ENCODE assay signal across 23 mouse cellular contexts in the genomic region with DNA sequence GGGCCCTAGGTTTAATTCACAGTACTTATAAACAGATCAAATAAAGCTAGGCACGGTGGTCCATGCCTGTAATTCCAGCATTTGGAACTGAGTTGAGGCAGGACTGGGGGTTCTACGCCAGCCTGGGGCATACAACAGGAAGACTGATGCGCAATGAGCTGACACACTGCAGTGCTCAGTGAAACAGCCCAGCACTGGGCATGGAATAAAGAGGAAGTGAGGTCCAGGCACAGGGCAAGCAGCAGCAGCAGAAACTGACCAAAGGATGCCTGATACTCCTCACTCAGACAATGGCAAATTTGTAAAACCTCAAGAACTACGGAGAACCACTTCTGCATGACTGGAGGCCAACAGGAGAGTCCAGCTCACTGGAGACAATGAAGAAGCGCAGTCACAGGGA. TPM values are rescaled to one million over a fixed set of nuclear protein-coding genes. Genes with fewer than 3 reads are reported as not detected.
DNase-seq lines count a peak whose midpoint lies in the region; ATAC-seq and TF ChIP-seq lines count a peak whose summit lies in the region.
"Had no signal": no experiment of that assay in that cellular context is flagged by ENCODE, and none has a peak within 500 bp of the region (broad histone marks: within the 10 kb centered on the region; RNA-seq: fewer than 3 reads in every experiment).

No protein-coding gene starts in this region.

- H3K27ac ChIP-seq in kidney, adult 2 months (ENCODE audit: insufficient read depth, low read depth, low read length) = peak overlapping the region; percentile 46
- H3K27ac ChIP-seq in bone marrow macrophage, adult 2 months (ENCODE audit: insufficient read depth, low read depth, low read length) = 0 out of 2 replicates have a peak overlapping the region, but pooled peaks have one; percentile 1
- H3K27ac ChIP-seq: forebrain, embryonic 15.5 days; hindbrain, embryonic 13.5 days; limb, embryonic 13.5 days; liver, embryonic 13.5 days; neural tube, embryonic 12.5 days had no signal

- no peak for TF ChIP-seq POLR2A in kidney, adult 2 months (IDR thresholded peaks at IDR 0.05; ENCODE audit: low read depth, low read length)
- TF ChIP-seq POLR2A in bone marrow macrophage, adult 2 months (IDR thresholded peaks at IDR 0.05; ENCODE audit: borderline replicate concordance, low read depth, low read length) = no peak

- H3K4me3 ChIP-seq in kidney, adult 2 months (ENCODE audit: insufficient read depth, low read depth, low read length) = no peak overlapping the region
- H3K4me3 ChIP-seq in bone marrow macrophage, adult 2 months (ENCODE audit: insufficient read depth, low read length) = no peak overlapping the region
- H3K4me3 ChIP-seq: forebrain, embryonic 15.5 days; hindbrain, embryonic 13.5 days; left cerebral cortex, adult 2 months; limb, embryonic 13.5 days; liver, embryonic 13.5 days; neural tube, embryonic 12.5 days had no signal

- peaks cover 8% of the 10 kb centered on the region; the same call in 1 of the 2 replicates for H3K4me1 ChIP-seq in kidney, adult 2 months (ENCODE audit: control insufficient read depth, insufficient read depth, low read length)
- peaks cover 16% of the 10 kb centered on the region for H3K4me1 ChIP-seq in bone marrow macrophage, adult 2 months (ENCODE audit: control insufficient read depth, insufficient read depth, low read length)

- 0 out of 2 replicates have a peak, but pooled peaks cover 3% of the 10 kb centered on the region for H3K36me3 ChIP-seq in kidney, adult 2 months (ENCODE audit: control insufficient read depth, insufficient read depth, low read length)
- H3K36me3 ChIP-seq: forebrain, embryonic 15.5 days; hindbrain, embryonic 13.5 days; neural tube, embryonic 12.5 days had no signal

- H3K27me3 ChIP-seq in kidney, adult 2 months (replicated peaks; ENCODE audit: control insufficient read depth, insufficient read depth, low read length) = no peaks in the 10 kb centered on the region
- H3K27me3 ChIP-seq: CH12.LX; forebrain, embryonic 15.5 days; limb, embryonic 13.5 days; liver, embryonic 13.5 days; neural tube, embryonic 12.5 days had no signal

- DNase-seq in kidney, adult 2 months = no peak
- no peak for DNase-seq in kidney, postnatal 10 days
- no peak for DNase-seq in thymus, postnatal 25 days
- DNase-seq in lung, adult 18-20 months = no peak
- DNase-seq: adrenal gland, postnatal 14 days; cerebellum, adult 18-20 months; cerebellum, postnatal 14 days; heart, postnatal 4 days; kidney, adult 9 months; kidney, postnatal 14 days; liver, embryonic 13.5 days; lung, adult 2 months; lung, postnatal 10 days had no signal

- TF ChIP-seq CTCF in kidney, adult 2 months (conservative IDR thresholded peaks at IDR 0.05; ENCODE audit: insufficient read depth, insufficient read length, low read depth, low read length) = no peak
- no peak for TF ChIP-seq CTCF in bone marrow macrophage, adult 2 months (IDR thresholded peaks at IDR 0.05; ENCODE audit: low read depth, low read length)

- ATAC-seq in granulocyte monocyte progenitor cell, adult 5-6 weeks (replicated peaks; ENCODE audit: poor library complexity, severe bottlenecking) = peak; percentile 83
- ATAC-seq: forebrain, embryonic 15.5 days; intestine, embryonic 16.5 days; midbrain, embryonic 16.5 days had no signal

- 70% methylated on average over 5 of the region's 5 CpGs for WGBS in kidney, adult 2 months

RNA-seq across cellular contexts. Expression of gene Lnx2, which starts 37.0 kb away (rescaled TPM):
- 24.1 TPM in 2 replicates for polyA plus RNA-seq in kidney, adult 2 months (2012; rRNA removed)
- 4.0 and 7.4 TPM in 2 replicates for polyA plus RNA-seq in bone marrow macrophage, adult 2 months (2012; ENCODE audit: insufficient read depth, insufficient read length, missing spikeins)
- total RNA-seq in granulocyte monocyte progenitor cell, adult 5-6 weeks (2014; fragmentation: Nextera tagmentation) = 7.9 and 8.9 TPM in 2 replicates
- total RNA-seq in granulocyte monocyte progenitor cell, adult 5-6 weeks (2017) = 5.6 and 11.3 TPM in 2 replicates

RNA-seq across cellular contexts. Expression of gene Polr1d, which starts 37.5 kb away (rescaled TPM):
- polyA plus RNA-seq in kidney, adult 2 months (2012; rRNA removed) = 44.8 and 55.9 TPM in 2 replicates
- polyA plus RNA-seq in bone marrow macrophage, adult 2 months (2012; ENCODE audit: insufficient read depth, insufficient read length, missing spikeins) = 120 and 135 TPM in 2 replicates
- 135 and 160 TPM in 2 replicates for total RNA-seq in granulocyte monocyte progenitor cell, adult 5-6 weeks (2014; fragmentation: Nextera tagmentation)
- total RNA-seq in granulocyte monocyte progenitor cell, adult 5-6 weeks (2017) = 133 and 146 TPM in 2 replicates
